Mouse (Mus musculus): ENCODE measurements around the gene Tiprl.

Tiprl gene

DNA sequence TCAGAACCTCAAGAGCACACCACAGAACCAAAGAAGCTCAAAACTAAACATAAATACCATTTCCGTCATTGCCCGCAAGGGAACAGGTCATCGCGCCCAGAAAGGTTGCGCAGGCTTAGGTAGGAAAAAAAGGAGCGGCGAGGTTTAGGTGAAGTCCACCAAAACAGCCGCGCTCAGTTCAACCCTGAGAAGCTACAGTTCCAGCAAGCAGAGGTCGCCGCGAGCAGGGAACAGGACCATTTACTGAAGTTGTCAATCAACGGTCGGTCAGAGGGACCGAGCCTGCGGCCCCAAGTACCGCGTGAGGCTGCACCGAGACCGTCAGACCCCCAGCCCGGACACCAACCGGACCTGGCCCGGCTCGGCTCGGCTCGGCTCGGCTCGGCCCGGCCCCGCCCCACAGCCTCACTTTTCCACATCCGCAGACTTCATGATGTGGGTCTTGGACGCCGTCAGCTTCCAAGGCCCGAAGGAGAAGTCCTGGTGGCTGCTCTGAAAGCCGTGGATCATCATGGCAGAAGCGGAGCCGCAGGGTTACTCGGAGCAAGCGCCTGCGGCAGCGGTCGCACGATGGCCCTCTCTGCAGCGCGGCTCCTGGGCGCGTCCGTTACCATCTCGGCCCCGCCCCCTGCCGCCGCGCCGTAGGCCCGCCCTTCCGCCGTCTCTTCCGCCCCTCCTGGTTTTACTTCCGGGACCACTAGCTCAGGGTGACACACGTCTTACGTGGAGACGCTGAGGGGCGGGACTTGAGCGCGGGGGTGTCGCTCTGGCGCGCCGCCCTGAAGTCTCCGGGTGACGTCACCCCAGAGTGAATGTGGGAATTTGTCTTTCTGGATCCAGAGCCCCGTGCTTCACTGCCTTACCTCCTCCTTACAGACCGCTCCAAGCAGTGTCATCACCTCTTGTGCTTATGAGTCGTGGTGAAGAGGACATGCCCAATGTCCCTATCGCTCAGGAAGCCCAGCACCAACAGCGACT, at the start of gene Tiprl:
Tiprl (minus strand) TSS at position 676 of the 978 bp plus-strand sequence.
- peak; percentile 97 for DNase-seq (ENCODE audit: low read depth, low spot score)

- no peak for DNase-seq (ENCODE audit: low read depth, low spot score)
Observed at GRCm38 (mm10) chr1:165284096-165284495, 47.3 kb upstream of the Tiprl start.

GRCm38 (mm10) chr1:165282967-165283345, 46.2 kb upstream of the Tiprl start:
- no peak for DNase-seq (ENCODE audit: low read depth, low spot score)

- peak; percentile 61 for DNase-seq (ENCODE audit: low read depth, low spot score)
Observed at GRCm38 (mm10) chr1:165282222-165282966, 45.6 kb upstream of the Tiprl start.

- peak; percentile 75 for DNase-seq (ENCODE audit: low read depth, low spot score)
Observed at GRCm38 (mm10) chr1:165281351-165282221, 44.8 kb upstream of the Tiprl start.

DNA sequence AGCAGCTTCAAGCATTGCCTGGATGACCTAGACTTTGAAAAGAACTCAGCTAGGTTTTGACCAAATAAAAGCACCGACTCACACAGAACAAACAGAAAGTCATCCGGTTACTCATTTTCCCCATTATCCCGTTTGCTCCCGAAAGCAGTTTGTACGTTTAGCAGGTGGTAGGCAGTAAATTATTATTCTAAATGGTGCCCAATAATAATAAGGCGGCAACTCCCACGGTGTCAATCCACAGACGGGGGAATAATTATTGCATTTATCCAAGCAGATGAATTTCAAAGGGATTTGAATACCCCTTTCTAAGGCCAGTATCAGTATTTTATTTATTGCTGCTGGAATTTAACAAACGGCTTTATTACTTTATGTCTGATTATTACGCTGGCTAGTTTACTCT, 43.9 kb upstream of the Tiprl start:
- no peak for DNase-seq (ENCODE audit: low read depth, low spot score)

DNA sequence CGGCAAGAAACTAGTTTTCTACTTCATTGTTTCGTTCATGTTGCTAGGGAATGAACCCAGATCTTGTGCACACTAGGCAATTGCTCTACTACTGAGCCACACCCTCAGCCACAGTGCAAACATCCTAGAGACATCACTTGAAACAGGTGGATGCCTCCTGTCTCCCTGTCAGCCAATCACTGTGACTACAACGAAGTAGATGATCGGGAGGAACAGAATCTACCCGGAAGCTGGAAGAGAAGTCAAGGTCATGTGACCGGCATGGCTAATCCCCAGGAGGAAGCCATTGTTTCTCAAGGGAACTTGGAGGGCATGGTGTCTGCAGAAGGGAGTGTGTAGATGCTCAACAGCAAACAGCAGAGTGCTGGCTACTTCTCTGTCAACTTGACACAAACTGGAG, 38.1 kb upstream of the Tiprl start:
- no peak for DNase-seq (ENCODE audit: low read depth, low spot score)

DNA sequence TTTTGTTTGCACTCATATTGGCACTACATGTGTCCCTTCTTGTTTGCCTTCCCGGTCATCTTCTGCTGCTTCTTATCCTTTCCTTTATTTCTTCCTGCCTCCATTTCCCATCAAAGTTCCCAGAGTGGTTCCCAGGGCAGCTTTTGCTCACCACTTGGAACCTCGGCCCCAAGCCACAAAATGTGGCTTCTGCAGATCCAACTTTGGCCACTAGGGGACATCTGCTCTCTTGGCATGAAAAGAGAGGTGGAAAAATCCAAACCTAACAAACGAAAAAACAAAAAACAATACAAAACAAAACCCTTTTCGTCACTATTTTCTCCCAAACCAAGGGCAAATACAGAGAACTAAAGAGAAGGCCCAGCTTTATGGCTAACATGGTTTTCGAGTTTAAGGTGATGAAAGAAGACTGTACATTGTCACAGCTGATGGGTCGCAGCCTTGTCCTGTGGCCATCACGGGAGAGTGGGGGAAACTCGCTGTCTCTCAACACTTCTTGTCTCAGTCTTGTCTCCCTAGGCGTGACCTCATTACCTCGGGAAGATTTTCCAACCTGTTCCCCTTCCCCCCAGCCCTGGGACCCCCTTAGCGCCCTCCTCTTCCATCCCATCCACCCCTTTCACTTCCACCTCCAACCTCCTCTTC, 15.4 kb upstream of the Tiprl start:
- DNase-seq (ENCODE audit: low read depth, low spot score) = peak; percentile 71

GRCm38 (mm10) chr1:165250546-165250945, 13.8 kb upstream of the Tiprl start:
- no peak for DNase-seq (ENCODE audit: low read depth, low spot score)

GRCm38 (mm10) chr1:165248842-165249241, 12.0 kb upstream of the Tiprl start:
- no peak for DNase-seq (ENCODE audit: low read depth, low spot score)

GRCm38 (mm10) chr1:165247788-165248187, 11.0 kb upstream of the Tiprl start:
- no peak for DNase-seq (ENCODE audit: low read depth, low spot score)

- no peak for DNase-seq (ENCODE audit: low read depth, low spot score)
Observed at GRCm38 (mm10) chr1:165247085-165247484, 10.3 kb upstream of the Tiprl start.

DNA sequence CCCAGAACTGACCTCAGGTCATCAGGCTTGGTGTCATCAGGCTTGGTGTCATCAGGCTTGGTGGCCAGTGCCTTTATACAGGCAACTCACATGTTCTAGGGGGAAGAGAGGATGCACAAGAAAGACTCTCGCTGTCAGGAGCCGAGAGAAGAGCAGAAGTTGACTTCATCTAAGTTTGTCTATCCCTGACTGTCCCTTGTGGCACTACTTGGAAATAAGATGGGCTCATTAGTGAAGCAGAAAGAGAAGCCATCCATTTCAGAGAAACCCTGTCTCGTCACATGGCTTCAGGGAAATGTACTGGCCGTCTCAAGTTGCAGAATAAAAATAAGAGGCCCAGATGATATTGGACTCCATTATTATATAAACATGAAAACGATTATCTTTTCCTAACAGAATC, 9.8 kb upstream of the Tiprl start:
- no peak for DNase-seq (ENCODE audit: low read depth, low spot score)

DNA sequence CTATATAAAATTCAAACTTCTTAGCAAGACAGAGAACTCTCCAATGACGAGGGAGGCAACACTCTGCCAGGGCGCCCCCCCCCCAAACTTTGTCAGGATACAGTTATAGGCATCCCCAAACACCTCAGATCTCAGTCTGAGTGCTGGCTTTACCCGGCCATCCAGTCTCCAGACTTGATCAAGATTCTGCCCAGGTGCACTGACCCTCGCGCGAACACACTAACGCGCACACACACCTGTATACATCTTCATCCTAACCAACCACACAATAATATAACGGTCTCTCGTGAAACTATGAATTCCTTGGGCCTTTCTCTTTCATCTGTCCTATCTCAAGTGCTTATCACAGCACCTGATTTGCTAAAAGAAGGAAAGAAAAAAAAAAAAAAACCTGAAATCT, 950 bp downstream of the Tiprl start:
- no peak for DNase-seq (ENCODE audit: low read depth, low spot score)

GRCm38 (mm10) chr1:165233806-165234205, 3.0 kb downstream of the Tiprl start:
- no peak for DNase-seq (ENCODE audit: low read depth, low spot score)

- no peak for DNase-seq (ENCODE audit: low read depth, low spot score)
Observed at GRCm38 (mm10) chr1:165230691-165231090, 6.1 kb downstream of the Tiprl start.

DNA sequence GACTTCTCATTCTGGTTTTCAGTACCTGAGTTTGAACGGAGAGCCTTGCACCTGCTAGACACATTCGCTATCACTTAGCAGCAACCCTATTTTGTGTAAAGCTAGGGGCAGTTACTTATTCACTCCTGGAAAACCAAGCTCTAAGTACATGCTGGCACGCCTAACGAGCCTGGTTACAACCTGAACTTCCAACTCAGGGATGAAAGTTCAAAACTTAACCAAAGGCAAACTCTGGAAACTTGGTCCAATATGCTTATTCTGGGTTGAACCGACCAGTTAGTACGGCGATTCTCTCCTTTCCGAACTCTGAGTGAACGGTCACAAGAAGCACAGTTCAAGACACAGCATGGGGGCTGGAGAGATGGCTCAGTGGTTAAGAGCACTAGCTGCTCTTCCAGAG, 7.2 kb downstream of the Tiprl start:
- no peak for DNase-seq (ENCODE audit: low read depth, low spot score)

DNA sequence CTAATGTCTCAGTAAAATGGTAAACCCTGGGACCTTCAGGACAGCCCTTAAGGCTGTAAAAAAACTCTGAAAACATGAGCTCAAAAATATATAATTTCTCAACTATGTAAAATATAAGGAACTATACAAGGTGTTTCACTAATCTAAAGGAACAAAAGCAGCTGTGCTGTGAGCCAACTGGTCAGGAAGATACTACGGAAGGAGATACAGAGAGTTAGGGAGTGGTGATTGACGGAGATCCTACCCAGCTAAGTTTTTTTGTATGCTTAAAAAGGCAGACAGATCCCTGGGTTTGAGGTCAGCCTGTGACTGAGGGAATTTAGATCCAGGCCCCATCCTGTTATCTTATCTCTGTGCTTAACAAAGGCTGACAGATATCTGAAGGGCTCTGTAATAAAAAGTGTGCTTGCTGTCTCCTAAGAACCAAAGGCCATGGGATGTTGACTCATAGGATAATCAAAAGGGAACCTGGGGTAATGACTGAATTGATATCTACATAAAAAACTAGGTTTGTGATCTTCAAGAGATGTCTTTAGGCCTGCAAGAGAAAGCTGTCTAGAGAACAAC, 19.7 kb downstream of the Tiprl start:
- DNase-seq (ENCODE audit: low read depth, low spot score) = no peak

GRCm38 (mm10) chr1:165215831-165216230, 21.0 kb downstream of the Tiprl start:
- no peak for DNase-seq (ENCODE audit: low read depth, low spot score)

GRCm38 (mm10) chr1:165205591-165205990, 31.2 kb downstream of the Tiprl start:
- DNase-seq (ENCODE audit: low read depth, low spot score) = no peak

GRCm38 (mm10) chr1:165203488-165204035, 33.2 kb downstream of the Tiprl start:
- DNase-seq (ENCODE audit: low read depth, low spot score) = no peak

Data from mesoderm, embryonic 11.5 days (tissue).